Mouse (Mus musculus) CH12.LX (cell line): ENCODE measurements at regions not wholly inside any gene's neighbourhood (a gene's known extent, or its start where the extent isn't known, plus 50 kb on each side); places are given as distances from the start of the nearest gene placed in this dataset.

Experiments used
- CTCF ChIP-seq, 2 experiments: IDR thresholded peaks in 1 of 2; conservative IDR thresholded peaks in 1 of 2; 2 replicates each; pipeline ENCODE4 v1.5.1; 2011 to 2012; ENCODE audit warnings: low read depth in 2 of 2, low read length in 2 of 2, improper control_type of control experiment in 1 of 2, inconsistent platforms in 1 of 2, mild to moderate bottlenecking in 1 of 2, moderate library complexity in 1 of 2
- ETS1 ChIP-seq: conservative IDR thresholded peaks from 2 replicates; pipeline ENCODE4 v1.6.1; 2012; ENCODE audit warnings: low read depth, mild to moderate bottlenecking, inconsistent platforms, low read length, improper control_type of control experiment, moderate library complexity
- GABPA ChIP-seq: IDR thresholded peaks from 2 replicates; pipeline ENCODE4 v1.6.1; 2012; ENCODE audit warnings: low read depth, low read length, improper control_type of control experiment, inconsistent platforms; ENCODE audit not compliant: insufficient replicate concordance
- KAT2A ChIP-seq: IDR thresholded peaks from 2 replicates; pipeline ENCODE4 v1.6.1; 2012; ENCODE audit warnings: low read length, improper control_type of control experiment, inconsistent platforms; ENCODE audit not compliant: insufficient replicate concordance
- MEF2A ChIP-seq: IDR thresholded peaks from 2 replicates; pipeline ENCODE4 v1.6.1; 2014; ENCODE audit warnings: low read depth, mild to moderate bottlenecking, inconsistent platforms, low read length, improper control_type of control experiment, borderline replicate concordance
- TBP ChIP-seq: conservative IDR thresholded peaks from 2 replicates; pipeline ENCODE4 v1.6.1; 2011; ENCODE audit warnings: low read depth, low read length, improper control_type of control experiment
- TCF12 ChIP-seq: IDR thresholded peaks from 2 replicates; pipeline ENCODE4 v1.6.1; 2014; ENCODE audit warnings: low read depth, mild to moderate bottlenecking, inconsistent platforms, low read length, improper control_type of control experiment
- ZMIZ1 ChIP-seq: IDR thresholded peaks from 2 replicates; pipeline ENCODE4 v1.6.1; 2012; ENCODE audit warnings: low read depth, mild to moderate bottlenecking, inconsistent platforms, low read length, improper control_type of control experiment

DNA sequence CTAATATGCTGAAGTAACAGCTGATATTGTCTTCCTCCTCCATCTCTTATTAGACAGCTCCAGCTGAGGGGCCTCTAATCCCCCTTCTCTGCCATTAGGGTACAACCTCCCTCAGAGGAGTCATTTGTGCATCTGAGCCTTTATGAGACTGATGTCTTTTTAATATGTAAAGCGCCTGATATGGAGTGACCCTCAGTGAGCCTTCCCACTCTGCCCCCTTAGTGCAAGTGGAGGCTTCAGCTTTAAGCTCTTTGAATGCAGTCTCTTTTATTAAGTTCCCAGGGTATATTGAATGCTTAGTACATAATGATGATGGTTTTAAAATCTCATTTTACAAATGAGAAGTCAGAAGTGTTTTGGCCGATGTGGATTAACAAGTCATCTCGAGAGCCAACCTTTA, 191.5 kb downstream of the Otol1 start:
- no peak for TF ChIP-seq ZMIZ1
- TF ChIP-seq ETS1 = no peak
- no peak for TF ChIP-seq TCF12
- no peak for TF ChIP-seq CTCF (conservative IDR thresholded peaks at IDR 0.05 in 1 of 2, IDR thresholded peaks at IDR 0.05 in 1 of 2; ENCODE audit: low read depth in 2 of 2, low read length in 2 of 2)
- no peak for TF ChIP-seq KAT2A
- TF ChIP-seq GABPA = no peak
- no peak for TF ChIP-seq TBP
- TF ChIP-seq MEF2A = no peak
